Mouse (Mus musculus) midbrain, embryonic 14.5 days (tissue): ENCODE measurements around the gene Bcl2. TPM values are rescaled to one million over a fixed set of nuclear protein-coding genes. Genes with fewer than 3 reads are reported as not detected.

ENCODE experiments used
- ATAC-seq: fragments of 200-750 bp; cut with Nextera tagmentation; 2 replicates; pipeline ENCODE4 v1.8.0; 2017; ENCODE audit warnings: moderate number of reproducible peaks, moderate library complexity; ENCODE audit not compliant: low FRiP score, low TSS enrichment
- DNase-seq: peaks from one replicate; pipeline ENCODE4 v3.0.0-alpha.2; 2015
- H3K27ac ChIP-seq: fragments of 300-500 bp; sonication (generic); replicated peaks from 2 replicates; pipeline ENCODE4 v1.5.1; 2014; ENCODE audit warnings: mild to moderate bottlenecking, low read depth, low read length, moderate library complexity
- H3K27me3 ChIP-seq: fragments of 300-500 bp; sonication (generic); 2 replicates; pipeline ENCODE4 v1.6.1; 2014; ENCODE audit warnings: low read length, control low read depth, mixed read lengths; ENCODE audit not compliant: control insufficient read depth, insufficient read depth
- H3K36me3 ChIP-seq: fragments of 300-500 bp; sonication (generic); 2 replicates; pipeline ENCODE4 v1.6.1; 2014; ENCODE audit warnings: low read length, control low read depth; ENCODE audit not compliant: control insufficient read depth, insufficient read depth
- H3K4me1 ChIP-seq: fragments of 300-500 bp; sonication (generic); 2 replicates; pipeline ENCODE4 v1.6.1; 2014; ENCODE audit warnings: mild to moderate bottlenecking, antibody characterized with exemption, low read length, control low read depth; ENCODE audit not compliant: control insufficient read depth, insufficient read depth
- H3K4me2 ChIP-seq: fragments of 300-500 bp; sonication (generic); 2 replicates; pipeline ENCODE4 v1.6.1; 2014; ENCODE audit warnings: mild to moderate bottlenecking, low read length, moderate library complexity
- H3K4me3 ChIP-seq: fragments of 300-500 bp; sonication (generic); replicated peaks from 2 replicates; pipeline ENCODE4 v1.5.1; 2014; ENCODE audit warnings: low read depth, low read length
- H3K9ac ChIP-seq: fragments of 300-500 bp; sonication (generic); replicated peaks from 2 replicates; pipeline ENCODE4 v1.6.1; 2014; ENCODE audit warnings: mild to moderate bottlenecking, low read length, moderate library complexity
- H3K9me3 ChIP-seq: fragments of 300-500 bp; sonication (generic); 2 replicates; pipeline ENCODE4 v1.6.1; 2016; ENCODE audit warnings: low read length, control low read depth, mixed read lengths; ENCODE audit not compliant: control insufficient read depth
- WGBS: fragments of 180-500 bp; shearing (Covaris S2); extraction: QIAGEN DNeasy Blood & Tissue Kit; methylation state at CpG from one replicate; pipeline ENCODE4 v1.1.7; 2014; 5-methylcytosine and 5-hydroxymethylcytosine counted together
- polyA plus RNA-seq: library from polyadenylated mRNA; unstranded; fragments of >200 nt; fragmentation: Nextera tagmentation; extraction: Ambion mirVana; gene quantifications from 2 replicates; pipeline ENCODE4 v1.2.1, GENCODE M21; 2014

The Bcl2 gene
- polyA plus RNA-seq, 1 experiment from 2014 or later: 10.7 TPM

DNA sequence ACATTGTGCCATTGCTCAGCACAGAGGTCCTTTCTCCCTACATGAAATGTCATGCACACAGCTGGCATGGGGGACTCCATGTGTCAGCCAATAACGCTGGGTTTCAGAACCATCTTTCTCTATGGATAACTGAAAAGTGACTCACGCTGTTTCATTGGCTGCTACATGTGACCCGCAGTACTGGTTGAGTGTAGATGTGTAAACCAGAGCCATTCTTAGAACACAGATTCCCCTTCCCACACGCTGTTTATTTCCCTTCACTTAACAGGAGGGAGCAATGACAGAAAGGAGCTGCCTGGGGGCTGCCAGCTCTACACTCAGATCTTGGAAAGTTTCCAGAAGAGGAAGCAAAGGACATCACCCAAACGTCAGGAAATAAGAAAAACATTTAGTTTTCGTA, 143.7 kb downstream of the Bcl2 start:
- H3K9ac ChIP-seq: no peak overlapping the region
- no peak overlapping the region for H3K4me2 ChIP-seq
- H3K27me3 ChIP-seq: no peaks in the 10 kb centered on the region
- H3K9me3 ChIP-seq: no peaks in the 10 kb centered on the region
- H3K36me3 ChIP-seq: no peaks in the 10 kb centered on the region
- H3K27ac ChIP-seq: no peak overlapping the region
- H3K4me3 ChIP-seq: no peak overlapping the region
- no peak for DNase-seq
- ATAC-seq: no peak
- 82% methylated on average over 6 of the region's 6 CpGs for WGBS
- no peaks in the 10 kb centered on the region for H3K4me1 ChIP-seq

DNA sequence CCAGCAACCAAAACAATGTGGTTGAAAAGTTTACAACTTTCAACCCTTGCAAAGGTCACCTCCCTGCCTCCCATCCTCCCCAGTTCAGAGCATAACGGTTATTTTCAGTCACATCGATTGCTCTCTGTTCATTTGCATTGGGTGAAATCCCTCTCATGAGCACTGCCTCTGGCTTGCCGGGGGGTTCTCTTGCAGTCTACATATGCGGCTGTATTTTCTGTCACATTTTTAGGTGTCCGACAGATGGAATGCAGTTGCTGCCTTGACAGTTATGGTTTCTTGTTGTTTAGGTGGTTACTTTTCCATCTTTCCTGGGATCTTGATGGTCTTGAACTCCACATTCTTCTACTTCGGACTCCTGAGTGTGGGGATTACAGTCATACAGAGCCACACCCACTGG, 144.4 kb downstream of the Bcl2 start:
- no peak for ATAC-seq
- Histone ChIP-seq H3K4me1 (no peaks in the 10 kb centered on the region), H3K27me3 (no peaks in the 10 kb centered on the region), H3K36me3 (no peaks in the 10 kb centered on the region), H3K4me3 (no peak overlapping the region), H3K4me2 (no peak overlapping the region), H3K9me3 (no peaks in the 10 kb centered on the region), H3K27ac (no peak overlapping the region), H3K9ac (no peak overlapping the region)
- no peak for DNase-seq
- WGBS: 91% methylated on average over 6 of the region's 6 CpGs

DNA sequence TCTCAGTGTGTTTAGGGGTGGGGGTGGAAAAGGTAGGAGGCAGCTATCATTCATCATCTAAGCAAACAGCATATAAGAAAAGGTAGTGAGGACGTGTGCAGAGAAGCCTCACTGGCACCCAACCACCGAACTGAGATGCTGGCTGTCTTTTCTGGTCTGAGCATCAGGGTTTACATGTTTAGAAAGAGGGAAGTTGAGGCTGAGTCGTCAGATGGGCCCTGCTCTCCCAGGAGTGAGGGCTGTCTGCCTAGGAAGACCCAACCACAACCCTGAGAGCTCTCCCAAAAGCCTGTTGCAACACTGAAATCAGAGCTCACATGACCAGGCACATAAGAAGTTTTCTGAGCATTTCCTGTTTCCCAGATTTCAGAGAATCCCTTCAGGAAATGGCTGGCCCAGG, 145.2 kb downstream of the Bcl2 start:
- 80% methylated on average over 3 of the region's 3 CpGs for WGBS
- no peak overlapping the region for H3K4me3 ChIP-seq
- no peak overlapping the region for H3K9ac ChIP-seq
- no peak for ATAC-seq
- H3K4me2 ChIP-seq: no peak overlapping the region
- no peaks in the 10 kb centered on the region for H3K27me3 ChIP-seq
- no peaks in the 10 kb centered on the region for H3K36me3 ChIP-seq
- no peak for DNase-seq
- H3K4me1 ChIP-seq: no peaks in the 10 kb centered on the region
- H3K27ac ChIP-seq: no peak overlapping the region
- no peaks in the 10 kb centered on the region for H3K9me3 ChIP-seq

DNA sequence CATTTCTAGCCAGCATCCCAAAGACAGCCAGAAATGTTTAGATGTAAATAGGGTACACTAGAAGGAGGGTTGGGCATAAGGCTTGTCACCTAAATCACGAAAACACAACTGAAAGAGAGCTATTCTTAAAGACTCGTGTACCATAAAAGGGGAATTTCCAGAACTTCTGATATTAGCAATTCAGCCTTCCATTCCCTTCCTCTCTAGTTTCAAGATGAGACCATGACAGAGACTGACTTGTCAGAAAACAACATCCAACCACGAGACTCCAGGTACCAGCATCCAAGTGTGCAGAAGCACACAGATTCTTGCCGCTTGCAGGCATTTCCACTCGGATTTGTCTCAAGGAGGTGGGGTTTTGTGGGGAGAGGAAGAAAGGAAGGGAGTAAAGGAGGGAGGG, 146.6 kb downstream of the Bcl2 start:
- H3K4me2 ChIP-seq: no peak overlapping the region
- H3K4me3 ChIP-seq: no peak overlapping the region
- no peak overlapping the region for H3K27ac ChIP-seq
- no peaks in the 10 kb centered on the region for H3K36me3 ChIP-seq
- ATAC-seq (no peak), DNase-seq (no peak)
- no peaks in the 10 kb centered on the region for H3K4me1 ChIP-seq
- H3K27me3 ChIP-seq: no peaks in the 10 kb centered on the region
- WGBS: 67% methylated on average over 5 of the region's 5 CpGs
- no peaks in the 10 kb centered on the region for H3K9me3 ChIP-seq
- no peak overlapping the region for H3K9ac ChIP-seq

DNA sequence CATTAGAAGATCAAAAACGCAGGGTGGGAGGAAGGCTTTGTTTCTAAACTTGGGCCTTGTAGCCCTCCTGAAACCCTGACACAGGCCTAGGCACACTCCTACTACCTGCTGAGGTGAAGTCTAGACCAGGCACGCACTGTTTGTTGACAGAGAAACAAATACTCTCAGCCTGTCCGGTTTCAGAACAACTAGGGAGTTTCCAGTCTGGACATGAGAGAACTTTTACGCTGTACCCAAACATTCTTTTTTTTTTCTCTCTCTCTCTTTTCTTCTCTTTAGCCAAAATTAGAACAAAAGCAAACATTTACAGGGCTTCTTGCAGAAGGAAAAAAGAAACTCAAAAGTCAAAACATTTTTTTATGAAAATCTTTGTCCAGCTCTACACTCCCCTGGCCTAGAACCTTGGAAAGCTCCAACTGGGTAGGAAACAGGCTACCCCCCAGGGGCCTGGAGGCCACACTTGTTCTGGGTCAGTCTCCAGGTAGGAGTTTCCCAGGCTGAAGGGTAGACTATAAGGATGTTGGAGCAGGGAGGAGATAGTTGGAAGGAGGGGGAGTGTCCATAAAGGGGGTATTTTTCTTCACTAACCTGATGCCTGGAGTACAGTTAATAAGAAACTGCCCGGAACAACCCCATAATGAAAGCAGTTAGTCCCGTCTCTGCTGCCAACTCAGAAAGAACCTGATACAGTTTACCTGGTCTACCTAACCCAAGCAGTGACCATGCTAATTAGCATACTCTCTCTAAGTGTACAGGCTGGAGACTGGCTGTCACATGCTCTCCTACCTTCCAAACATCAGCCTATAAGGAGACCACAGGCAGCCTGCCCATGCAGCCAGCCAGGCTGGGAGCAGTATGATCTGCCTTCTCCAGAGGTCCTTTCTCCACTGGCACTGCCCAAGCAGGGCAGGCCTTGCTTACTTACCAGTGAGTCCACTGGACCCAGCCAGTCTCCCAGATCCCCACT, 147.7 kb downstream of the Bcl2 start:
- WGBS: 84% methylated on average over 6 of the region's 6 CpGs
- Histone ChIP-seq H3K4me1 (no peaks in the 10 kb centered on the region), H3K4me2 (no peak overlapping the region), H3K27ac (no peak overlapping the region), H3K9me3 (no peaks in the 10 kb centered on the region), H3K36me3 (no peaks in the 10 kb centered on the region), H3K4me3 (no peak overlapping the region), H3K27me3 (no peaks in the 10 kb centered on the region), H3K9ac (no peak overlapping the region)
- ATAC-seq: no peak
- DNase-seq: no peak

DNA sequence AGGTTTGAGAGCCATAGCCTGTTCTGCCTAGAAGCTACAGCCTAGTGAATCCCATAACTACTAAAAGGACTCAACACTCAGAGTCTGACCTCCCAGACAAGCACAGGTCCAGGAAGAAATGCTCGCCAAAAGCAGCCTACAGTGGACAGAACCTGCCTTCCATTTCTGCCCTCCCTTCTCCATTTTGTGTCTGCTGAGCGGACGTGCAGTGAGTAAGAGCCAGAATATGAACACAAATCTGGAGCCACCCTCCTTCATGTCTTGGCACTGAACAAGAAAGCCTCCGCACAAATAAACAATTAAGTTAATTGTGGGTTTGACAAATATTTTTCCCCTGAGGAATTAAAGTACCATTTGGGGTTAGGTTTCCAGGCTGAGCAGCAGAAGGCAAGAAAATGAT, 148.8 kb downstream of the Bcl2 start:
- no peak overlapping the region for H3K9ac ChIP-seq
- H3K4me3 ChIP-seq: no peak overlapping the region
- WGBS: 95% methylated on average over 4 of the region's 4 CpGs
- H3K9me3 ChIP-seq: no peaks in the 10 kb centered on the region
- H3K4me1 ChIP-seq: no peaks in the 10 kb centered on the region
- DNase-seq: no peak
- no peaks in the 10 kb centered on the region for H3K36me3 ChIP-seq
- no peak overlapping the region for H3K27ac ChIP-seq
- H3K4me2 ChIP-seq: no peak overlapping the region
- ATAC-seq: no peak
- H3K27me3 ChIP-seq: no peaks in the 10 kb centered on the region

DNA sequence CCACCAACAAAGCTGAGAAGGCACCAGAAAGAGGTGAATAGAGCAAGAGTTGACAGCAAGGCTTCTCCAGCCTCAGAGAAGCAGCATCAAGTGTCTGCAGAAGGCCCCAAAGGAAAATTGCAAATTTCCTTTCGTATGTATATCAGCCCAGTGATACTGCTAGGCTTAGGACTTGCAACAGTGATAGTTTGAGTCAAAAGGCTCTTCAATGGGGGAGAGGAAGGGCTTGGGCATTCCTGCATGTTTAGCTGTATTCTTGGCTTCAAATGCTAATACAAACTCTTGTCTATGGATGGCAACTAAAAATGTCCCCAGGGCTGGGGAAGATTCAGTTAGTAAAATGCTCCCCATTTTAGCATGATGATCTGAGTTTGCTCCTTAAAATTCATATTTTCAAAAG, 149.6 kb downstream of the Bcl2 start:
- ATAC-seq: no peak
- no peak overlapping the region for H3K4me3 ChIP-seq
- no peaks in the 10 kb centered on the region for H3K9me3 ChIP-seq
- no peaks in the 10 kb centered on the region for H3K27me3 ChIP-seq
- no peaks in the 10 kb centered on the region for H3K4me1 ChIP-seq
- WGBS: 54% methylated on average over 1 of the region's 1 CpGs
- no peak overlapping the region for H3K27ac ChIP-seq
- no peak for DNase-seq
- H3K36me3 ChIP-seq: no peaks in the 10 kb centered on the region
- no peak overlapping the region for H3K9ac ChIP-seq
- no peak overlapping the region for H3K4me2 ChIP-seq

DNA sequence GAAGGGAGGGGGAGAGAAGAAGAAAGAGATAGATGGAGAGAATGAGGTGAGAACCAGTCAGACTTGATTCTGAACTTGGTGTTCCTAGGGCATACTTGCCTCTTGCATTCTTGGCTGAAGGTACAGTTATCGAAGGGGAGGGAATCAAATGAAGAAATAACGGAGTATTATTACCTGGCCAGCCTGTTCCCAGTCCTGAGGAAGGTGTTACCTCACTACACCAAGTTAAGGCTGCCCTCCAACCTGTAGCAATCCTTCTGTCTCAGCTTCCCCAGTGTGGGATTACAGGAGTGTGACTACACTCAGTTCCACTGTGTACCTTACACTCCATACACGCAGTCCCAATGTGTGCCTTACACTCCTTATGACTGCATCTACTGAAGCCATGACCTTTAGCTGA, 151.3 kb downstream of the Bcl2 start:
- DNase-seq (no peak), ATAC-seq (no peak)
- H3K27me3 ChIP-seq: no peaks in the 10 kb centered on the region
- H3K27ac ChIP-seq: no peak overlapping the region
- no peak overlapping the region for H3K4me3 ChIP-seq
- H3K4me2 ChIP-seq: no peak overlapping the region
- no peak overlapping the region for H3K9ac ChIP-seq
- H3K36me3 ChIP-seq: no peaks in the 10 kb centered on the region
- WGBS: 91% methylated on average over 3 of the region's 3 CpGs
- H3K4me1 ChIP-seq: no peaks in the 10 kb centered on the region
- no peaks in the 10 kb centered on the region for H3K9me3 ChIP-seq

DNA sequence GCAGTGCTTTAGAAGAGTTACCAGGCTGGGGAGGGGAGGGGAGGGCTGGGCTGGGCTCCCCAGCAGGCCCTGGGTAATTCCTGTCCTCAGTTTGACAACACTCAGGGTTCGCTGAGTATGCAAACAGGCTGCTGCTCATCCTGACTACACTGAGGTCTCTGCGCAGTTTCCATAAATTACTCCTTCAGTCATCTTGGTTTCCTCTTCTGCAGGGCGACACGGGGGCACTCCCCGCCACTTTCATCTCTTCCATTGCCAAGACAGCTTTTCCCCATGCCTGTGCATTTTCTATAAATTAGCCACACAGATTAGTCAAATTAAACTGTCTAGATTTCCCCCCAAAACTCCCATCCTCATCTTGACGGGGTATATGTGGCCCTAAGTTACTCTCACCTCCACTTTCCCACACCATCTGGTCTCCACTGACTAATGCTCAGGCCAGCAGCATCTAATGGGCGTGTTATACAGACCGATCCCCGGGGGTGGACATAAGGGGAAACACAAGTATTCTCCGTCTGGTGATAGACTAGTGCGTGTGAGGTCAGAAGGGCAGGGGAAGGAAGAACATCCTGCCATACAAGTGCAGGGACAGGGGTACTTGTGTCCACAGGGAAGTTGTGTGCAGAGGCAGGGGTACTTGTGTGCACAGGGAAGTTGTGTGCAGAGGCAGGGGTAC, 152.9 kb downstream of the Bcl2 start:
- ATAC-seq (no peak), DNase-seq (no peak)
- Histone ChIP-seq H3K27me3 (no peaks in the 10 kb centered on the region), H3K4me3 (no peak overlapping the region), H3K4me1 (no peaks in the 10 kb centered on the region), H3K27ac (no peak overlapping the region), H3K9ac (no peak overlapping the region), H3K36me3 (no peaks in the 10 kb centered on the region), H3K9me3 (no peaks in the 10 kb centered on the region), H3K4me2 (no peak overlapping the region)
- 78% methylated on average over 11 of the region's 11 CpGs for WGBS
